Mouse (Mus musculus): ENCODE measurements around the gene Alg9.
A peak's percentile ranks its signal among the peaks of the same experiment; 100 is the strongest.
"Not testable (repeated sequence)": the region's sequence is repeated elsewhere in the genome, so short reads cannot be mapped to it uniquely, and the experiment has no call there.

Gene Alg9

DNA sequence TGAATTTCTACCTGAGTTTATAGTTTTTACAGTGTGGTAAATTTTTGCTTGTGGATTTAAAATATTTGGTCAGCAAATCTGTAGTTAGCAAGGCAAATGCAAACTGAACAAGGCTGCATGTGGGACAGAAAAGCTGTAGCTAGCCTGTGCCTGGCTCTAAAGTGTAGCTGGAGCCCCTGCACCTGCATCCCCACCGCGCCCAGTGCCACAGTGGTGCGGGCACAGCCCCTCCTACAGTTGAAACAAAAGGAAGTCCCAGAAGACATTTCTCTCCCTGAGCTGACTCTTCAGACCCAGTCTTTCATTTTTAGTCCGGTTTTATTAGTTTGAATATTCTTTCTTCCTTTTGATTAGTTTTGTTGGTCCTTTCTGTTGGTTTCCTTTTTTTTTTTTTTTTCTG lies 40.8 kb downstream of the Alg9 start:
- no peaks in the 10 kb centered on the region for H3K4me1 ChIP-seq (replicated peaks; ENCODE audit: low read depth, low read length)
- H3K4me3 ChIP-seq (replicated peaks; ENCODE audit: low read length), result no peak overlapping the region
- peaks cover 49% of the 10 kb centered on the region for H3K36me3 ChIP-seq (ENCODE audit: insufficient read depth, low read length)
- TF ChIP-seq CTCF (conservative IDR thresholded peaks at IDR 0.05; ENCODE audit: low read length) (no peak), NANOG (IDR thresholded peaks at IDR 0.05; ENCODE audit: borderline replicate concordance, low read length) (no peak), POU5F1 (IDR thresholded peaks at IDR 0.05; ENCODE audit: borderline replicate concordance, low read length) (no peak)
- peaks cover 8% of the 10 kb centered on the region; the same call in 1 of the 2 replicates for H3K9me3 ChIP-seq (ENCODE audit: low read length)
- no peaks in the 10 kb centered on the region for H3K27me3 ChIP-seq (ENCODE audit: insufficient read depth, low read length)

DNA sequence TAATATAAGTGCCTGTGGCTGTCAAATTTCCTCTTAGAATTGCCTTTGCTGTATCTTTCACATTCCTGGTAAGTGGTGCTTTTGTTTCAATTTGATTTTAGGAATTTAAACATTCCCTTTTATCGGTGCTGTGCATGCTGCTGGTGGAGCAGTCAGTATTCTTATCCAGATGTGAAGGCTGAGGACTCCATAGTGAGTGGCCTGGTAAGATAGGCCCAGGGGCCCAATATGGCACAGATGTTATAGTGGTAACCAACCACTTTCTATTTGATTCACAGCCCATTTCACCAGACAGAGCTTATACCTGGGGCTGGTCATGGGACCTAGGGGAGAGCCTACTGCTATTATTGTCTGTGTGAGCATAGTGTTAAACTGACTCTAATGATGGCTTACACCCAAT lies 41.7 kb downstream of the Alg9 start:
- Histone ChIP-seq H3K36me3 (ENCODE audit: insufficient read depth, low read length) (peaks cover 43% of the 10 kb centered on the region), H3K4me3 (replicated peaks; ENCODE audit: low read length) (no peak overlapping the region), H3K9me3 (ENCODE audit: low read length) (peaks cover 8% of the 10 kb centered on the region; the same call in 1 of the 2 replicates), H3K4me1 (replicated peaks; ENCODE audit: low read depth, low read length) (no peaks in the 10 kb centered on the region), H3K27me3 (ENCODE audit: insufficient read depth, low read length) (no peaks in the 10 kb centered on the region)
- TF ChIP-seq CTCF (conservative IDR thresholded peaks at IDR 0.05; ENCODE audit: low read length), result no peak
- TF ChIP-seq POU5F1 (IDR thresholded peaks at IDR 0.05; ENCODE audit: borderline replicate concordance, low read length), result no peak
- TF ChIP-seq NANOG (IDR thresholded peaks at IDR 0.05; ENCODE audit: borderline replicate concordance, low read length), result no peak

- Histone ChIP-seq H3K4me3 (replicated peaks; ENCODE audit: low read length) (no peak overlapping the region), H3K27me3 (ENCODE audit: insufficient read depth, low read length) (no peaks in the 10 kb centered on the region), H3K4me1 (replicated peaks; ENCODE audit: low read depth, low read length) (no peaks in the 10 kb centered on the region), H3K36me3 (ENCODE audit: insufficient read depth, low read length) (peaks cover 45% of the 10 kb centered on the region), H3K9me3 (ENCODE audit: low read length) (peaks cover 8% of the 10 kb centered on the region; the same call in 1 of the 2 replicates)
- TF ChIP-seq CTCF (conservative IDR thresholded peaks at IDR 0.05; ENCODE audit: low read length) (no peak), POU5F1 (IDR thresholded peaks at IDR 0.05; ENCODE audit: borderline replicate concordance, low read length) (no peak), NANOG (IDR thresholded peaks at IDR 0.05; ENCODE audit: borderline replicate concordance, low read length) (no peak)
These were observed 43.2 kb downstream of the Alg9 start for GRCm38 (mm10) chr9:50818050-50818449.

- Histone ChIP-seq H3K4me1 (replicated peaks; ENCODE audit: low read depth, low read length) (no peaks in the 10 kb centered on the region), H3K27me3 (ENCODE audit: insufficient read depth, low read length) (no peaks in the 10 kb centered on the region), H3K4me3 (replicated peaks; ENCODE audit: low read length) (no peak overlapping the region), H3K9me3 (ENCODE audit: low read length) (peaks cover 8% of the 10 kb centered on the region; the same call in 1 of the 2 replicates), H3K36me3 (ENCODE audit: insufficient read depth, low read length) (peaks cover 39% of the 10 kb centered on the region)
- TF ChIP-seq NANOG (IDR thresholded peaks at IDR 0.05; ENCODE audit: borderline replicate concordance, low read length) (no peak), POU5F1 (IDR thresholded peaks at IDR 0.05; ENCODE audit: borderline replicate concordance, low read length) (no peak)
These were observed 44.9 kb downstream of the Alg9 start for GRCm38 (mm10) chr9:50819716-50820115.

DNA sequence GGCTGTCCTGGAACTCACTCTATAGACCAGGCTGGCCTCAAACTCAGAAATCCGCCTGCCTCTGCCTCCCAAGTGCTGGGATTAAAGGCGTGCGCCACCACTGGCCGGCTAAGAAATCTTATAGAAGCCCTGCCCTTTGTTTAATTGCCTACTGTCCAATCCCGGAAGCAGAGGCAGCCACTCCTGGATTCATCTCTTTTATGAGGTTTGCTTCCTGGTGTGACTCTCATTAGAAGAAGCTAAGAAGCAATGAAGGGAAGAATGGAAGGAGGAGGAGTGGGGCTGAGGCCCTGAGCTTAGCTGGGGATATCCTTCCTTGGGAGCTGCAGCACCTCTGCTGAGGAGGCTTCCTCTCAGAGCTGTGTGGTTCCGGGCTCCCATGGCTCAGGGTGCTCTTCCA lies 46.8 kb downstream of the Alg9 start:
- H3K27me3 ChIP-seq (ENCODE audit: insufficient read depth, low read length), result no peaks in the 10 kb centered on the region
- H3K9me3 ChIP-seq (ENCODE audit: low read length), result peaks cover 8% of the 10 kb centered on the region; the same call in 1 of the 2 replicates
- no peaks in the 10 kb centered on the region for H3K4me1 ChIP-seq (replicated peaks; ENCODE audit: low read depth, low read length)
- peaks cover 36% of the 10 kb centered on the region for H3K36me3 ChIP-seq (ENCODE audit: insufficient read depth, low read length)
- TF ChIP-seq NANOG (IDR thresholded peaks at IDR 0.05; ENCODE audit: borderline replicate concordance, low read length), result no peak
- TF ChIP-seq CTCF (conservative IDR thresholded peaks at IDR 0.05; ENCODE audit: low read length), result no peak
- no peak for TF ChIP-seq POU5F1 (IDR thresholded peaks at IDR 0.05; ENCODE audit: borderline replicate concordance, low read length)
- no peak overlapping the region for H3K4me3 ChIP-seq (replicated peaks; ENCODE audit: low read length)

- H3K4me3 ChIP-seq (replicated peaks; ENCODE audit: low read length), result no peak overlapping the region
- peaks cover 31% of the 10 kb centered on the region for H3K36me3 ChIP-seq (ENCODE audit: insufficient read depth, low read length)
- no peaks in the 10 kb centered on the region for H3K4me1 ChIP-seq (replicated peaks; ENCODE audit: low read depth, low read length)
- no peak for TF ChIP-seq CTCF (conservative IDR thresholded peaks at IDR 0.05; ENCODE audit: low read length)
- TF ChIP-seq POU5F1 (IDR thresholded peaks at IDR 0.05; ENCODE audit: borderline replicate concordance, low read length), result no peak
- no peak for TF ChIP-seq NANOG (IDR thresholded peaks at IDR 0.05; ENCODE audit: borderline replicate concordance, low read length)
- peaks cover 8% of the 10 kb centered on the region; the same call in 1 of the 2 replicates for H3K9me3 ChIP-seq (ENCODE audit: low read length)
- H3K27me3 ChIP-seq (ENCODE audit: insufficient read depth, low read length), result no peaks in the 10 kb centered on the region
These were observed 47.4 kb downstream of the Alg9 start for GRCm38 (mm10) chr9:50822216-50822615.

GRCm38 (mm10) chr9:50823779-50824453 lies 49.1 kb downstream of the Alg9 start:
- H3K36me3 ChIP-seq (ENCODE audit: insufficient read depth, low read length), result peaks cover 26% of the 10 kb centered on the region
- no peak overlapping the region for H3K4me3 ChIP-seq (replicated peaks; ENCODE audit: low read length)
- TF ChIP-seq NANOG (IDR thresholded peaks at IDR 0.05; ENCODE audit: borderline replicate concordance, low read length) (no peak), CTCF (conservative IDR thresholded peaks at IDR 0.05; ENCODE audit: low read length) (no peak)
- H3K4me1 ChIP-seq (replicated peaks; ENCODE audit: low read depth, low read length), result no peaks in the 10 kb centered on the region
- H3K9me3 ChIP-seq (ENCODE audit: low read length), result peaks cover 5% of the 10 kb centered on the region; the same call in 1 of the 2 replicates
- H3K27me3 ChIP-seq (ENCODE audit: insufficient read depth, low read length), result no peaks in the 10 kb centered on the region

DNA sequence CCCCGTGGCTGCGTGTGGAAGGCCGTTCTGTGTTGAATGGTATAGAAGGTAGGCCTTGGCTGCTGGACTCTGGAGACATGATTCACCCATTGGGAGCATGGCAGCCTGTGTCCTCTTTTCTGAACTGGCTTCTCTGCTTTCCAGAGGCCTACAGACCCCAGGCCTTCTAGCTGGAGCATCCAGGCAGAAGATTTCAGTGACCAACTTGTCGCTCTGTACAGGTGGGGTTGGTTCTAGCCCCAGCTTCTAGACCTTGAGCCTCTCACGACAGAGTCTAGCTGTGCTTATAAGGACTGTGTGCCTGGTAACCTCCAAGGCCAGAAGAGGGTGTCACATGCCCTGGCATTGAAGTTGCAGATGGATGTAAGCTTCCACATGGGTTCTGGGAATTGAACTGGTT lies 56.7 kb downstream of the Alg9 start:
- Histone ChIP-seq H3K9me3 (ENCODE audit: low read length) (no peaks in the 10 kb centered on the region), H3K4me1 (replicated peaks; ENCODE audit: low read depth, low read length) (peaks cover 5% of the 10 kb centered on the region), H3K36me3 (ENCODE audit: insufficient read depth, low read length) (peaks cover 13% of the 10 kb centered on the region), H3K27me3 (ENCODE audit: insufficient read depth, low read length) (no peaks in the 10 kb centered on the region), H3K4me3 (replicated peaks; ENCODE audit: low read length) (no peak overlapping the region)
- no peak for TF ChIP-seq NANOG (IDR thresholded peaks at IDR 0.05; ENCODE audit: borderline replicate concordance, low read length)
- TF ChIP-seq CTCF (conservative IDR thresholded peaks at IDR 0.05; ENCODE audit: low read length), result no peak
- no peak for TF ChIP-seq POU5F1 (IDR thresholded peaks at IDR 0.05; ENCODE audit: borderline replicate concordance, low read length)

GRCm38 (mm10) chr9:50832162-50832561 lies 57.3 kb downstream of the Alg9 start:
- H3K9me3 ChIP-seq (ENCODE audit: low read length), result no peaks in the 10 kb centered on the region
- peaks cover 5% of the 10 kb centered on the region for H3K4me1 ChIP-seq (replicated peaks; ENCODE audit: low read depth, low read length)
- H3K4me3 ChIP-seq (replicated peaks; ENCODE audit: low read length), result peak overlapping the region; percentile 69
- peaks cover 13% of the 10 kb centered on the region for H3K36me3 ChIP-seq (ENCODE audit: insufficient read depth, low read length)
- TF ChIP-seq CTCF (conservative IDR thresholded peaks at IDR 0.05; ENCODE audit: low read length), result no peak
- TF ChIP-seq NANOG (IDR thresholded peaks at IDR 0.05; ENCODE audit: borderline replicate concordance, low read length), result no peak
- TF ChIP-seq POU5F1 (IDR thresholded peaks at IDR 0.05; ENCODE audit: borderline replicate concordance, low read length), result no peak
- no peaks in the 10 kb centered on the region for H3K27me3 ChIP-seq (ENCODE audit: insufficient read depth, low read length)

DNA sequence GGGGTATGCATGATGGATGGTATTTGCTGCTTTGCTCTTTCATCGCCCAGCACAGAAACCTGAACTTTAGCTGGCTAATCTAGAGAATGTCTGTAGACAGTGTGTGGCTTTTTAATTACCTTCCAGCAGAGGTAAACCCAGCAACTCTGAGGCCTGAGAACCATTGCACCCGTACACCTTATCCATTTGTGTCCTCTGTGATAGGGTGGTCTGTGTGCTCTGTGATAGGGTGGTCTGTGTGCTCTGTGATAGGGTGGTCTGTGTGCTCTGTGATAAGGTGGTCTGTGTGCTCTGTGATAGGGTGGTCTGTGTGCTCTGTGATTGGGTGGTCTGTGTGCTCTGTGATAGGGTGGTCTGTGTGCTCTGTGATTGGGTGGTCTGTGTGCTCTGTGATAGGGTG lies 57.8 kb downstream of the Alg9 start:
- H3K9me3 ChIP-seq (ENCODE audit: low read length); H3K4me1 ChIP-seq (replicated peaks; ENCODE audit: low read depth, low read length); H3K27me3 ChIP-seq (ENCODE audit: insufficient read depth, low read length): not testable (repeated sequence)
- peak overlapping the region; percentile 69 for H3K4me3 ChIP-seq (replicated peaks; ENCODE audit: low read length)
- peaks cover 13% of the 10 kb centered on the region for H3K36me3 ChIP-seq (ENCODE audit: insufficient read depth, low read length)

All from E14TG2a.4 (cell line).